Mouse (Mus musculus) megakaryocyte, embryonic 14.5 days (primary cell): ENCODE measurements around the gene Eci3.
"Not testable (repeated sequence)": the region's sequence is repeated elsewhere in the genome, so short reads cannot be mapped to it uniquely, and the experiment has no call there.

Experiments used
- FLI1 ChIP-seq: IDR thresholded peaks from 2 replicates; pipeline ENCODE4 v1.6.1; 2012; ENCODE audit warnings: low read length, inconsistent platforms, mixed read lengths
- GATA1 ChIP-seq: IDR thresholded peaks from 3 replicates; pipeline ENCODE4 v1.6.1; 2012; ENCODE audit warnings: mixed read lengths, low read length, inconsistent platforms, borderline replicate concordance

GRCm38 (mm10) chr13:34978635-34979034 is 15.0 kb upstream of the Eci3 start:
- not testable (repeated sequence) for TF ChIP-seq GATA1, FLI1
